Mouse (Mus musculus): ENCODE results near the gene Pcgf1.

DNA sequence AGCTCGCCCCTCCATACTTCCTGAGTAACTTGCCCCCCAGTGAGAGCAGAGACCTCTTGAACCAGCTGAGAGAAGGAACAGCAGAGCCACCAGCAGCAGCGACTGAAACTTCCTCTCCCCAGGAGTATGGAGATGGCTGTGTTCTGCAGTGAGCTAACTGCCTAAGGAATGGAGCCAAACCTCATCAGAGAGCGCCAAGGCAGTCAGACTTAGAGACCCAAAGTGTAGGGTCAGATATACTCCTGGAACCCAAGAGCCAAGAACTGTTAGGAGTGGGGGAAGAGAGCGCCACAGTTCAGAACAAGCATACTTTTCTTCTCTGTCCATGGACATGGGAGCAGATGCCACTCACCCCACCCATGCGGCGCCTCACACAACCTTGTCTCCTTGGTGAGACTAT, 11.2 kb upstream of the Pcgf1 start:
- no peak for TF ChIP-seq MYOD1 (IDR thresholded peaks at IDR 0.05; ENCODE audit: control insufficient read depth in 1 of 3, insufficient read length in 2 of 3, low read depth in 2 of 3)
- no peak for TF ChIP-seq POLR2A (IDR thresholded peaks at IDR 0.05; ENCODE audit: insufficient read length, low read depth)
- TF ChIP-seq MAX (IDR thresholded peaks at IDR 0.05; ENCODE audit: low read depth): no peak
- no peak for TF ChIP-seq TCF12 (IDR thresholded peaks at IDR 0.05; ENCODE audit: insufficient read depth, poor library complexity, severe bottlenecking)
- TF ChIP-seq USF1 (IDR thresholded peaks at IDR 0.05; ENCODE audit: low read depth): no peak
- no peak for TF ChIP-seq CEBPB (IDR thresholded peaks at IDR 0.05; ENCODE audit: insufficient read depth, poor library complexity, severe bottlenecking)
- no peak for TF ChIP-seq MYOG (IDR thresholded peaks at IDR 0.05; ENCODE audit: control insufficient read depth in 1 of 3, insufficient read depth in 1 of 3, insufficient read length in 2 of 3, low read depth in 2 of 3)
- no peak for TF ChIP-seq POLR2AphosphoS2 (IDR thresholded peaks at IDR 0.05; ENCODE audit: insufficient read length, low read depth)
- no peak for TF ChIP-seq SRF (IDR thresholded peaks at IDR 0.05; ENCODE audit: control insufficient read depth, insufficient read length, low read depth)
- TF ChIP-seq TCF3 (IDR thresholded peaks at IDR 0.05; ENCODE audit: insufficient read length, low read depth): no peak
- no peak for TF ChIP-seq E2F4 (IDR thresholded peaks at IDR 0.05; ENCODE audit: insufficient read depth)
- TF ChIP-seq REST (IDR thresholded peaks at IDR 0.05; ENCODE audit: insufficient read depth, insufficient read length): no peak
